Mouse (Mus musculus) layer of hippocampus, postnatal 36 days (tissue): ENCODE measurements around the gene Guca2b. TPM values are rescaled to one million over a fixed set of nuclear protein-coding genes. Genes with fewer than 3 reads are reported as not detected.
A peak's percentile ranks its signal among the peaks of the same experiment; 100 is the strongest.
"Not testable (repeated sequence)": the region's sequence is repeated elsewhere in the genome, so short reads cannot be mapped to it uniquely, and the experiment has no call there.

ENCODE experiments used
- DNase-seq, 2 experiments: peaks; one replicate each; pipeline ENCODE4 v3.0.0; 2022
- total RNA-seq, 2 experiments: library from RNA; stranded (reverse); gene quantifications; 2 replicates each; pipeline ENCODE4 v1.2.3; 2021

Gene Guca2b
- total RNA-seq, 2 experiments from 2014 or later = not detected

GRCm38 (mm10) chr4:119642666-119643065 is 16.1 kb downstream of the Guca2b start:
- no peak for DNase-seq

DNA sequence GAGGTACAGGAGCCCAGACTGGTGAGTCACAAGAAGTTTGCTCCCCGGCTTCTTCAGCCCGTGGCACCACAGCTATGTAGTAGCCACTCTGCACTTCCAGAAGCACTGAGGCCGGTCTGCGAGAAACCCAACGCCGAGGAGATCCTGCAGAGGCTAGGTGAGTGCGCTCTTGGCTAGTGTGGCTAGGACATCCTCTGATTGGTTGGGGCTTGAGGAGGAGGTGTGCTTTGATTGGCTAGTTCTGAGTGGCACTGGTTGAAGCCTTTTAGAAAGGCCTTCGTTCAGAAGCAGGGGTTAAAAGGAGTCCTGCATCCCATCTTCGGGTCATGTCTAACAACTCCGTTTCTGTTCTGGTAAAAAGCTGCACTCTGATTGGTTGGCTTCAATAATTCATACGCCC is 20.1 kb downstream of the Guca2b start:
- DNase-seq = no peak

DNA sequence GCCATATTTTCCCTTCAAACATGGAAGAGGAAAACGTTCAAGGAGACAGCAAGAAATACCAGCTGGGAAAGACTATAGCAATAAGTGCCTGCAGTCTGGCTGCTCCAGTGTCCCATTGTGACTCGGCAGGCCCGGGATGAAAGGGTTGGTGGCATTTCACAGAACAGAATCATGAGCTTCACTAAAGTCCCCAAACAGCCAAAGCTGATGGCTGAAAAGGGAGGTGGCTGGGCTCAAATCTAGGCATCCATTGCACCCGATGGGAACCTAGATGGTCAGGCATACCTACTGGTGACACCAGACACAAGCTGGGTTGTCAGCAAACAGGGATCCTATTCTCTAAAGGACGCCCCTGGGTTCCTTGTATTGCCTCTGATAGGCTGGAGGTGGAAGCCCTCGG is 20.8 kb downstream of the Guca2b start:
- DNase-seq = no peak

GRCm38 (mm10) chr4:119637176-119637845 is 21.4 kb downstream of the Guca2b start, which contains the start of gene Guca2a:
Guca2a (plus strand) TSS chr4:119637704.
- no peak for DNase-seq

GRCm38 (mm10) chr4:119636731-119637130 is 22.0 kb downstream of the Guca2b start:
- no peak for DNase-seq

DNA sequence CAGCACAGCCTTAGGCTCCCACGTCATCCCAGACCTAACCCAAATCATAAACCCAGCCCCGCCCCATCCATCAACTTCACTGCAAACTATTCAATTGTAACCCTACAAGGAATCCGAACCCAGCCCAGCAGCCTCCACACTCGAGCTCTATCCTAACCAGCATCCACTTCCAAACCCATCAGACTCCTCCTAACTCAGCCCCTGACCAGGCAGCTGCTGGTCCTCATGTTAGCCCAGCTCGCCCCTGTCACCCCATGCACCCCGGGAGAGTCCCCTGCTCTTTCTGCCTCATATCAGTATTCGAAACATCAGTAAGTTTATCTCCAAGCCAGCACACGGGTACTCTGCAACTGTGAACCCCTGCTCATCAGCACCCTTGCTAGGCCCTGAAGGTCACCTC is 23.1 kb downstream of the Guca2b start:
- no peak for DNase-seq

DNA sequence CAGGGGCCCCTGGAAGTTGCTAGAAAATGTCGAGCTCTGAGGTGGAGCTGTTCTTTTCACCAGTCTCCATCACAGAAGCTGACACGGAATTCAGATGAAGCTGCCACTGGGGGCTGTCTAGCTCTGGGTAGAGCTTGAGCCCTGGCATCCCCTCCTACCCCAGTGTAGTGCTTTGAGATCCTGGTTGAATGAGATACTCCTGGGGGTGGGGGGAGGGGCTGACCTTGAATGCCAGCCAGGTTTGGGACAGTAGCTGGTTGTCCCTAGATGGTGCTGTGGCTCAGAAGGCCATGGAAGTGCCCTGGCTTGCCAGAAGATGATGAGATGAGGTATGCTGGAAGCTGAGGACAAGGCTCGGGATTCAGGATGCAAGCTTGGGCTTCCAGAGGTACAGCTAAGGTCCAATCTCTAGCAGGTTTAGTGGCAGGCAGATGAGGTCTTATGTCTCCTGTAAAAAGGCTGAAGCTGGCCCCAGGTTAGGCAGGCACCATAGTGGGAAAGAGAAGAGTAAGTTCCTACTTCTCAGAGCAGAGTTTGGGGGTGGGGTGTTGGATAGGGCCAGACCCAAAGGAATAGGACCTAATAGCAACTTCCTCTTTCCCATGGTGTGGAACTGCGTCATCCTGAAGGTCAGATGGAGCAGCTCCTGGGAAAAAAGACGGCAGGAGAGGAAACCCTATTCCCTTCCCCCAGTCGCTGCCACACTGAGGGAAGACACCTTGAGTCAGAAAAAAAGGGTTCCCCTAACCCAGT is 23.7 kb downstream of the Guca2b start:
- DNase-seq = no peak

- DNase-seq = no peak
Observed at GRCm38 (mm10) chr4:119633948-119634347, 24.8 kb downstream of the Guca2b start.

GRCm38 (mm10) chr4:119633342-119633741 is 25.4 kb downstream of the Guca2b start:
- DNase-seq = peak in 1 of 2 experiments; percentile 18

DNA sequence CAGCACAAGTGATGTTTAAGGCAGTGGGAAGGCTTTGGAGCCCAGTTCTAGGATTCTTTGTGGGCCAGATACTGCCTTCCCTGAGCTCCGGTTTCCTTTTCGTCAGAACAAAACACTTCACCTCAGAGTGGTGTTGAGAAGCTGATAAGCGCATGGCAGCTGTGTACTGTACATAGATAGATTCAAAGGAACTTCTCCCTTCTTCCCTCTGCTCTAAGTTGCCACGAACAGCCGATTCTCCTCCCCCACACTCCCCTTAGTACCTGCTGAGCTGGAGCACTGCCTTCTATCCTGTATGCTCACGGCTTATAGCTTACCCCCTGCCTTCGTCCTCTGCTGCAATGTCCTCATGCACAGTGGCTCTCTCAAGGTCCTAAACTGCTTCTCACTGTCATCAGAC is 26.0 kb downstream of the Guca2b start:
- no peak for DNase-seq

GRCm38 (mm10) chr4:119631115-119631919 is 27.4 kb downstream of the Guca2b start:
- peak; percentile 45 to 56 for DNase-seq

DNA sequence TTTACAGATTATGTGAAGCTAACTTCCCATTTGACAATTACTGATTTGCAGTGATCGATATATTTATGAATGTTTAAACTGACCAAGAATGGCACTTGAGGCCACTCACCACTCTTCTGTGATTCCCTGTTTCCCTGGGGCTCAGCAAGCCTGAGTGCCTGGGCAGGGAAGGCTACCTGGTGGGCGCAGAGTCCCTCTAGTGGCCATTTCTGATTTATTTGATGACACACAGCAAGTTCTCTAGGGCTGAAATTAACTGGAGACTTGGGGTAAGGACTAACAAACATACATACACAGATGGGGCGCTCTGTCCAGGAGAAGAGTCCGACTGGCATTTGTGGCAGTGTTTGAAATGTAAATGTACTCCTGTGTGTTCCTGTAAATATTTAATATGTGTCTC is 30.4 kb downstream of the Guca2b start:
- DNase-seq = not testable (repeated sequence)

DNA sequence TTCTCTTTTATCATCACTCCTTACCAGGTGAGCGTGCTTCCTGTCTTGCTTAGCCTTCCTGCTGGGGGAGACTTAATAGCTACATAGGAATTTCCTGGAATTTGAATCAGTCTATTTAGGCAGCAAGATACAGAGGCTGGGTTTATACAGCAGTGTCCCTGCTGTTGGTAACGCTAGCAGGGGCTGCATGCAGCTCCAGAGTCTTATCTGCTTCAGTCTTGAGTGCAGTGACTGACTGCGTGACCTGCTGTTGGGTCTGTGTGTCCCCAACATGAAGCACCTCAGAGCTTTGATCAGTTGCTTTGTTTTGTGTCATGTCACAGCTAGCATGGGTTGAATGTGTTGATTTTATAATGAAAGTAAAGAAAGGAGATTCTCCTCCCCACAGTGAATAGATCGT is 31.4 kb downstream of the Guca2b start:
- DNase-seq = no peak

- DNase-seq = no peak
Observed at GRCm38 (mm10) chr4:119626876-119627275, 31.9 kb downstream of the Guca2b start.

DNA sequence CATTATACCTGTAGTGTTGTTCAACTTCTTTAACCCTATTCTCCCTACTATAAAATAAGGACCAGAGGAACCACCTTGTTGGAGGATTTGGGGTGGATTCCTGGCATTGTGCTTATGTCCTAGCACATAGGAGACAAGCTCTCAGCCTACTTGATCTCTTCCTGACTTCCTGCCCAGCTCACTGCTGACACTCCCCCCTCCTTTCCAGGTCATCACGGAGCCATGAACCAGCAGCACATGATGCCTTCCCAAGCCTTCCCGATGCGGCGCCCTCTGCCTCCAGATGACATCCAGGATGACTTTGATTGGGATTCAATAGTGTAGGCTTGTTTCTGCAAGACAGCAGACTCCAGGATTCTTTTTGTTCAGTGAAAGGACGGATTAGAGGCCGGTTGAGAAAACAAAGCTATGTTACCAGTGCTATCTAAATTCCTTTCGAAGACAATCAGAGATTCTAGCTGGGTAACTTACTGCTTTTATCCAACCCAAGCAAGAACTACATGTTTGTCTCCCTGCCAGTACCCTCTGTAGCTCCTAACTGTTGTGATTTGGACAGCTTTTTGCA is 32.6 kb downstream of the Guca2b start:
- no peak for DNase-seq

- DNase-seq = no peak
Observed at GRCm38 (mm10) chr4:119614724-119615123, 44.0 kb downstream of the Guca2b start.

DNA sequence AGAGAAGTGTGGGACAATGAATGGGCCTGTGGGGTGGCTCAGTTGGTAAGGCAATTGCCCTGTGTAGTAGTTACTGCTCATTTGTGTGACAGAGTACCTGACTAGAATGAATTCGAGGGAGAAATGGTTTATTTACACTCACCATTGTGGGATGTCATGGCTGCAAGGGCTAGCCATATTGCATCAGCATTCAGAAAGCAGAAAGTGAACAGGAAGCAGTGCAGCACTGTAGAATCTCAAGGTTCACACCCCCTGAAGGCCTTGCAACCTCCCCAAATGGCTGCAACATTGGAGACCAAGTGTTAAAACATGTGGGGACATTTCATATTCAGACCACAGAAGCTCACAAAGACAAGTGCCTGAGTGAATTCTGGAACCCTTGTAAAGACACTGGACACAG is 44.7 kb downstream of the Guca2b start:
- no peak for DNase-seq

- DNase-seq = no peak
Observed at GRCm38 (mm10) chr4:119609488-119609887, 49.3 kb downstream of the Guca2b start.
